Mouse (Mus musculus) spleen, postnatal 4 days (tissue): Measurements from ENCODE around the gene Pm20d2.

Experiments used
- DNase-seq, 2 experiments: peaks; one replicate each; pipeline ENCODE4 v3.0.0; 2022; ENCODE audit warnings: low spot score in 2 of 2

Gene Pm20d2

DNA sequence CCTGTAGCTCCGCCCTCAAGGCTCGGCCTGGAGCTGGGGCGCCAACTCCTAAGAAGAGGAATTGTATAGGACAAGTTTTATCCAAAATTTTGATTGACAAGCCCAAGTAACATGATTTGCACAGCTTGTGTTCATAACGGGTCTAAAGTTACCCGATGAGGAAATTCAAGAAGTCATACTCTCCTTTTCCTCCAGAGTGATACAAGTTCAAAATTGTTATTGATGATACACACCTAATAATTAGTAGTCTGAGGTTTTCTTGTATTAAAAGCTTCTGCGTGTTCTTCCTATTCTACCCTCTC, at the start of gene Pm20d2:
Pm20d2 (minus strand) TSS at position 3 of the 302 bp plus-strand sequence.
- no peak for DNase-seq

DNA sequence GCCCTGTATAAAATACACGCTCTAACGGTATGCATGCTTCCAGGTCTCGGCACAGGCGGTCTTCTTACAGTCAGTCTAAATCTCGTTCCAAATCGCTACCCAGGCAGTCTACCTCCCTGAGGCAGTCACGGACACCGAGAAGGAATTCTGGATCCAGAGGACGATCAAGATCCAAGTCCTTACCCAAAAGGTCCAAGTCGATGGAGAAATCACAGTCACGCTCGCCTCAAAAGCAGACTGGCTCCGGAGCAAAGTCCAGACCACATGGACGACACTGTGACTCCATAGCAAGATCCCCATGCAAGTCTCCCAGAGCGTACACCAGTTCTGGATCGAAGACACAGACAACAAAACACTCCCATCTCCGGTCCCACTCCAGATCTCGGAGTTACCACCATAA, 41.3 kb upstream of the Pm20d2 start:
- no peak for DNase-seq

DNA sequence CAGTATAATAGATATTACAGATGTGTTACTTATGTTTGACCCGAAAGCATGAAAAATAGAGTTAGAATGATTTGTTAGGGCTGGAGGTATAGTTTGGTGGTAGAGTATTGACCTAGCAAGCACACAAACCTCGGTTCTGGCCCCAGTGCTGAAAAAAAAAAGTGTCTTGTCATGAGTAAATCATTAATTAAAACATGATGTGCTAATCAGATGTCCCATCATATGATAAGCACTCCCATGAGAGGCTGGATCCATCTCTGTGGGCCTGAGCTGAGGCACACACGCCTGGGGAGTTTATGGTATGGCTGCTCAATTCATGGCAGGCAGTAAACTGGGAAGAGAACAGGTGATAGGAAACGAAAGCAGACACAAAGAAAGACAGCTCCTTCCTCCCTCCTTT, 40.1 kb upstream of the Pm20d2 start:
- no peak for DNase-seq

DNA sequence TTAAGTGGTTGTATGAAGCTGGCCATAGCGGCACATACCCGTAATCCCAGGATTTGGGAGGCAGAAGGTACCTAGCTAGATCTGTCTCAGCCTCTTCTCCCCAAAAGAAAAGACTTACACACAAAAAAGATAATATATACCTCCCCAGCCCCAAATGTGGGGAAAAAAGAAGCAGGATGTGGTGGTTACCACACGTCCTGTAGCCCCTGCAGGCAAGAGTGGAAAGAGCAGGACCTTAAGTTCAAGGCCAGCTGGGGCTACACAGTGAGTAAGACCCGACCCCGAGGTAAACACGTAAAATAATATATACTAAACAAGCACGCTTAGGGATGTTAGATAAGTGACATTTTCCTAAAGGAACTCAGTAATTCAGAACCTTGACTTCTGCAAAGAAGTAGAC, 37.6 kb upstream of the Pm20d2 start:
- DNase-seq, result no peak

DNA sequence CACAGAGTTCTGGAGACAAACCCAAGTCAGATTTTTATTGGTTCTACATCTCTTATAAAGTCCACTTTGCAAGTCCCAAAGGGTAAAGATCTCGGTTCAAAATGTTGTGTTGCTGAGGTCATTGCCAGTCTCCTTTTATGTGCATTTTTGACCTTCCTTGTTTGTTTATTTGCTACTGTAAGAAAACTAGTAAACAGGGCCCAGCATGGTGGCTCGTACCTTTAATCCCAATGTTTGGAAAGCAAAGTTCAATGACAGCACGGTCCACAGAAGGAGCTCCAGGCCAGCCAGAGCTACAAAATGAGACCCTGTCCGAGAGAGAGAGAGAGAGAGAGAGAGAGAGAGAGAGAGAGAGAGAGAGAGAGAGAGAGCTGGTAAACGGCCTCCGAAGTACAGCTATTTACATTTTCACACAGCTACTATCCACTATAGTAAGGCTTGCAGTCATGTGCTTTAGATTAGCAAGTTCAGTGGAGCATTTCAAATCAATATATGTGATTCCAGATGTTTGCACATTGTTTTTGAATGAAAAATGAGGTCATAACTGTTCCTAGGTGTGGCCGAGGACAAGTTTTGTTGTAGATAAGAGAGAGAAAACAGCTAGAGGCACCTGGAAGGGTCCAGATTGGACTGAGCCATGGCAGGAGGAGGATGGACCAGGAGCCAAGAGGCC, 34.6 kb upstream of the Pm20d2 start:
- no peak for DNase-seq

DNA sequence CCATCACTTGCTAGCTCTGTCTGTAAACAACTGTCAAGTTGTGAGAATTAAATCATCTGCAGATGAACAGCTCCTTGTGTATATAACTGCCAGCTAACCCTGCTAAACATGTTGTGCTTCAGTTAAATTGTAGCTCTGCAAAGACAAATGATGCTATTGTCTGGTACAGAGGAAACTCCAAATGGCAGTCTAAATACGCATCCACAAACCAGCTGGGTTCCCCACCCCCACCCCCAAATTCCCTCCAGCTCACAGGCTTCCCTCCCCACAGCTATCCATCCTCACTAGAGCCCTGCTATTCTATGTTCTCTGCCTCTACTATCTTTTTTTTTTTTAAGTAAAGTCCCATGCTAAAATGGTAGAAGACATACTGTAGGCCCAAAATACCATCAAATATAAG, 32.3 kb upstream of the Pm20d2 start:
- DNase-seq, result no peak

DNA sequence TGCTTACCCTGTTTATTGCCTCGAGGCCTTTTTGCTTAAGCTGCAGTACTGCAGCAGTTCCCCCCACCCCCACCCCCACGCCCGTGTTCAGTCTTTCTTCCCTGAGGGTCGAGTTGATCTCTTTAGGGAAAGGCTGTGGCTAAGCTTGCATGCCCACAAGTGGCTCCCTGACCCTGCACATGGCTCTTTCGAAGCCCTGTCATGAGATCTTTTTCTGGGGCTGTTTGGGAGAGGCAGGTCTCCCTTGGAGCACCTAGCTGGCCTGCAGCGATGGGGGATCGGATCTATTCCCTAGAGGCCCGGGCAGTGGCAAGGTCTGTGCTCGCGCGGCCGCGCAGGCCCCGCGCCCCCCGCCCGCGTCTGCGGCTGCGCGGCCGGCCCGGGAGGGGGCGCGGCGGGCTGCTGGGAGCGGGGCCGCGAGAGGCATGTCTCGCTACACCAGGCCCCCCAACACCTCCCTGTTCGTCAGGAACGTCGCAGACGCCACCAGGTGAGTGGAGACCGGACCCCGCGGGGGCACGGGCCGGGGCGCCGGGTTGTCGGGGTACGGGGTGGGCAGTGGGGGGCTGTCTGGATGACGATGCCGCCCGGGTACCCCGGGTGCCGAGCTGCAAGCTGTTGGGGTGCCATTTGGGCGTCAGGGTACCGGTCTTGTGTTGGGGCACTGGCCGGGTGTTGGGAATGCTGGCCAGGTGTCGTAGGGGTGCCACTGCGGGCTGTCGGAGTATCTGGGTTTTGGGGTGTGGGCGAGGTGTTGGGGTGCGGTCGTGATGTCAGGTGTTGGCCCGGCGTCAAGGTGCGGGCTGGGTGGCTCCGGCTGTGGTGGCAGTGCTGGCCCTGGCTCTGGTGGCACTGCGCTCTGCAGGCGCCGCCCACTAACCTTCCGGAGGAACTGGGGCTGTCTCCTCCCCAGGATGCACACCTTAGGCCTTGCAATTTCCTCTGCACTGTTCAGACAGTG, 19.6 kb upstream of the Pm20d2 start, which contains the start of gene Srsf12:
Srsf12 (plus strand) TSS at position 111 of the 961 bp plus-strand sequence.
- DNase-seq, result peak; percentile 18 to 63

DNA sequence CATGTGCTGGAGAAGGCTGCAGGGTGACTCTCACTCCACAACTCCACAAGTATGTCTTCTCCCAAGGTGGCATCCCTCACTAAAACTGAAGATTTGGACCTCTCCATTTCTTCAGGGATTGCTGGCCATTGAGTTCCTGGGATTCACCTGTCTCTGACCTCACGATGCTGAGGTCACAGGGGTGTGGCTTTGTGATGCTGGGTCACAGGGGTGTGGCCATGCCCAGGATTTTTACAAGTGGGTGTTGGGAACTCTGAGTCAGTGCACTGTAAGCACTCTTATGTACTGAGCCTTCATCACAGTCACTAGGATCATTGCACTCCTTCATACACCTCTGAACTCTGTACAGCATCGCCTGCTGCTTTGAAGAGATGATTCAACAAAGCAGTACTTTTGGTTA, 18.0 kb upstream of the Pm20d2 start:
- no peak for DNase-seq

DNA sequence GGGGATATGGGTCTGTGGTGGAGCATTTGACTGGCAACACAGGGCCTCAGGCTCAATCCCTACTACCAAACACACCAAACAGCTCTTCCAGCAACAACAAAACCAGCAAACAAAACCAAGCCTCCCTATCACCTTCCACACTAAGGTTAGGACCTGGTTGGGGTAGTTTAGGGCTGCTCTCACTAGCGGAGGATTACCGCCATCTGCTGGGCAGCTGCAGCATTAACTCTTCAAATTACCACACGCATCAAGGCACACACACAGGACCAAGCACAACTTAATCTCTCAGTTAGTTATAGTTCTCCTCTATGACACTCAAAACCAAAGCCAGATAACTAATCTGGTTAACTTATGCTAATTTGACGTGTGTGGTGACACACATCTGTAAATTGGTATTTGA, 15.1 kb upstream of the Pm20d2 start:
- peak; percentile 36 to 74 for DNase-seq

DNA sequence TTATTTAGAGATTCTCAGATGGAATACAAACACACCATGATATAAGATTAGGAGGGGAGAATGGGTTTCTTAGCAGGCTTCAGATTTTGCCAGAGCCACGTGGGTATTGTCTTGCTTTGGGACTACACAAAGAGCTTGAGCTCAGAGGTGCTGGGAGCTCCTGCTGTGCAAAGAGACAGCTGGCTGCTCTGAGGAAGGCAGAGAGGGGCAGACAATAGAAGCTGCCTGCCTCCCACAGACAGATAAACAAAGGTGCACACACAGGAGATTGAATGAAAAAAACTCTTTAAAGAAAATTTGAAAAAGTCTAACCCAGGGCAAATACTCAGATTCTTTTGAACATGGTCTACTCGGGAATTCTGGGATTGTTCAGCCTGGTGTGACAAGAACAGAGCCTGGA, 8.6 kb upstream of the Pm20d2 start:
- DNase-seq, result no peak

DNA sequence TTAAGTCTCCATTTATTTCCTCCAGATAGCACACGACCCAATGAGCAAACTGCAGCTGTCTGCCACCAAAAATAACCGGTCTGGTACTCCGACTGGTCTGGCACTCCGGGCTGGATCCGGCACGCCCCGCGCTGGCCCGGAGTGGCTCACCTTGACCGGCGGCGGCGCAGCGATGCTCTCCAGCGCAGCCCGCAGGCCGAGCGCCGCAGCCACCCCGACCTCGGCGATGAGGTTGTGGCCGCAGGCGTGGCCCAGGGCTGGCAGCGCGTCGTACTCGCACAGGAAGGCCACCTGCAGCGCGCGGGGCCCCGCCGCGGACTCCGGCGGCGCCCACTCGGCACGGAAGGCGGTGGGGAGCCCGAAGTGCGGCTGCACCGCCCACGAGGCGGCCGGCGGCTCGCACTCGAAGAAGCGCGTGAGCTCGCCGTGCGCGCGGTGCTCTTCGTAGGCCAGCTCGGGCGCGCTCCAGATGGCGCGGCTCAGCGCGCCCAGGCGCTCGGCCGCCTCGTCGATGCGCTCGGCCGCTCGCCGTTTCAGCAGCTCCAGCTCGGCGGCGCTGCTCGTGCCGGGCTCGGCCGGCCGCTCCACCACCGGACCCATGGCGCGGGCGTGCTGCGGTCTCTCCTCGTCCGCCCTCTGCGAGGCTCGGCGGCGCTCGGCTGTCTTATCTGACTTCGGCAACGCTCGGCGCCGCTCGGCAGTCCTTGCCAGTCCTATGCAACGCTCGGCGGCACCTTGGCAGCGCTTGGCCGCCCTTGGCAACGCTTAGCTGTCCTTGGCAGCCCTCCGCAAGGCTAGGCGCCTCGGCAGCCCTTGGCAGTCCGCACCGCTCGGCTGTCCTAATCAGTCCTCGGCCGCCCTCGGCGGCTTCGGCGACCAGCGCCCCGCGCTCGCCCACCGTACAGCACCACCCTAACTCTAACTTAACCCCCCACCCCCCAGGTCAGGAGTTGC, 479 bp downstream of the Pm20d2 start:
- DNase-seq, result peak; percentile 57 to 80

DNA sequence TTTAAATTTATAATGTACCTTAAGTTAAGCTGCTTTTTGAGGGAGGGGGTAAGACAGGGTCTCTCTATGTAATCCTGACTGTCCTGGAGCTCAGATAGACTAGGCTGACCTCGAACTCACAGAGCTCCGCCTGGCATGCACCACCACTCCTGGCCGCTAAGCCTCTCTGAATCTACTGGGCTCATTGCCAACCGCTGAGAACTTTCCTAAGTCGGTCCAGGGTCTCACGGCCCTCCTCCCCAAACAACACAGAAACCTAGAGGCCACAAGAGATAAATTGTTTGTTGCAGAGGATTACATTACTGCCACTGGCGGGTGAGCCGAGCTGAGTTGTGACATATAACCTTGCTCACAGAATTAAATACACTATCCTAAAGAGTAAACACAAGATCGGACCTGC, 1.4 kb downstream of the Pm20d2 start:
- peak in 1 of 2 experiments; percentile 20 for DNase-seq

DNA sequence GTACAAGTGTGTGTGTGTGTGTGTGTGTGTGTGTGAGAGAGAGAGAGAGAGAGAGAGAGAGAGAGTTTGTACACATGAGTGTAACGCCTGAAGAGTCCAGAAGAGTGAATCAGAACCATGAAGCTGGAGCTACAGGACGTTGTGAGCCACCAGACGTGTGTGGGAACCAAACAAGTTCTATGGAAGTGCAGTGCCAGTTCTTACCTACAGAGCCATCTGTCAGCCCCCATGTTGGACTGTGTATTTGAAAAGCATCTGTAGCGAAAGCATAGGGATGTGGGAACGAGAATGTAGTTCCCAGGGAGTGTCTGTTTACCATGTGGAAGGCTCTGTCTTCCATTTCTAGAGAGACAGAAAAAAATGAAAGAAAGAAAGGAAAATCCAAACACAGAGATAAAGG, 6.1 kb downstream of the Pm20d2 start:
- DNase-seq, result no peak

DNA sequence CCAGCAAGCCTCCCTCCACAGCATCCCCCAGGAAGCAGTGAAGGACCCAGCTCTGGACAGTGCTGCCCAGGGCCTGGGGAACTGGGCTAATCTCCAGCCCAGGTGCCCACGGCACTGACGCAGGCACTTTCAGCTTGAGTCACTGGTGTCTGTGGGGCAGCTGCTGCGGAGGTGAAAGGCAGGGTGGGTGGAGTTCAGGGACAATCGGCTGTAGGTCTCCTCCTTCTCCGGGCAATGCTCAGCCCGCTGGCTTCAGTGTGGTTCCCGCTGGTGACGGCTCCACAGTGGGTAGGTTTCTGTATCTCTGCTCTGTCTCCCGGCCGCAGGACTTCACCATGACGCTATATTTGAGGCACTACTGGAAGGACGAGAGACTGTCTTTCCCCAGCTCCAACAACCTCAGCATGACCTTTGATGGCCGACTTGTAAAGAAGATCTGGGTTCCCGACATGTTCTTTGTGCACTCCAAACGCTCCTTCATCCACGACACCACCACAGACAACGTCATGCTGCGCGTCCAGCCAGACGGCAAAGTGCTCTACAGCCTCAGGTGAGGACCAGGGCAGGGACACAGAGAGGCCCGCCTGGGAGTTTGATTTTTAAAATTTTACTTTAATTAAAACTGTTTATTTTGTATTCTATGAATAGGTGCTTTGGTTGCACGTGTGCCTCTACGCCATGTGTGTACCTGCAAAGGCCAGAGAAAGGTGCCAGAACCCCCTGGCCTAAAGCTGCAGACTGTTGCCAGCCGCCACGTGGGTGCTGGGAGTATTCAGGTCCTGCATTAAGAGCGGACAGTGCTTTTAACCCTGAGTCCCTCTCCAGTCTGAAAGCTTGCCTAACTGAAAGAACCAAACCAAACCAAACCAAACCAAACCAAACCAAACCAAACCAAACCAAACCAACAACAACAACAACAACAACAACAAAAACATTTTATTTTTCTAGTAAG, 37.2 kb downstream of the Pm20d2 start:
- no peak for DNase-seq

DNA sequence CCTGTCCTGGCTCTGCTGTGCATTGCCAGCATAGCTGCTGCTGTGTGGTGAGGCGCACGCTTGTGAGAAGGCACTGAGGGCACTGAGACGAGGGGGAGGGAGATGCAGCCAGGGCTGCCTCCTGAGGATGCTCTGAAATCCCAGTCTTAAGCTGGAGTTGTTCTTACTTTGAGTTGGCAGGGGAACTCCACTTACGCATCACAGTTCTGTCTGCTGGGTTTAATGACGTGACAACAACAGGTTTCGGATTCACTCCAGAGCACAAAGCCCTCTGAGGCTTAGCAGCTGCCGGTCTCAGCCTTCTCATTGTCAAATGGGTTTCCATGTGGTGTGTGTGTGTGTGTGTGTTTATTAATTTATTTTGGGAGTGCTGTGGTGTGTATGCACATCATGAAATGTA, 40.4 kb downstream of the Pm20d2 start:
- DNase-seq, result no peak

DNA sequence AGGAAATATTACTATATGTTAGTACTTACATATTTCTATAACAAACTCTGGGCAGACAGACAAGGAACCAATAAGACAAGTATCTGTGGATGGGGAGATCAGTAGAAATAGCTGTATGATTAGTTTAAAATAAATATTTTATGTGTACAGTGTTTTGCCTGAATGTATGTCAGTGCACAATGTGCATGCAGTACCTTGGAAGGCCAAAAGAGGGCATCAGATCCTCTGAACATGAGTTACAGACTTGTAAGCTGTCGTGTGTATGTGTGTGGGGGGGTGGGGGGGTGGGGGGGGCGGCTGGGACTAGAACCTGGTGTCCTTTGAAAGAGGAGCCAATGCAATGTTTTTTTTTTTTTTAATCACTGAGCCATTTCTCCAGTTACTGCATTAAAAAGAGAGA, 41.7 kb downstream of the Pm20d2 start:
- peak in 1 of 2 experiments; percentile 24 for DNase-seq

DNA sequence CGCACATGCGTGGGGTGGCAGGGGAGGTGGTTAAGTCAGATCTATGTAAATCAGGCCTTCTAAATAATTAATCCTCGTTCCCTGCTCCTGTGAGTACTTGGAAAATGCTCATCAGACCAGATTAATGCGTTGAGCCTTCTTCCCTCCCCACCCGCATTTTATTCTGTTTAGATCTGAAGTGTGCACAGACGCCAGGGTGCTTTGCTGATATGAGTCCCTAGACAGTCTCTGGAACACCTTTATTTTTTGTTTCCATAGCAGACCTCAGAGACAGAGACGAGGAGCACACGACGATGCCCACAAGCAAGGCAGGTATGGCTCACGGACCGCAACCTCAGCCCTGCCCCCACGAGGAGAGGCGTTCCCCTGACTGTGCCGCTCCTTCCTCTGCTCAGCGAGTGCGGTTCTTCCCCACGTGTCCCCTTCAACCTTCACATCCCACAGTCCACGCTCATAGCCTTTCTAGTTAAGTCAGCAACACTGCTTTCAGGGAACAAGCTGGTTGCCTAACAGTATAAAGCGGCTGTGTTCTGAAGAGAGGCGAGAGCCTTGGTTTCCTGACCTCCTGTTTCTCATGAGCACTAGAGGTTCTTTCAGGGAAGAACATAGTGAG, 42.8 kb downstream of the Pm20d2 start:
- no peak for DNase-seq

DNA sequence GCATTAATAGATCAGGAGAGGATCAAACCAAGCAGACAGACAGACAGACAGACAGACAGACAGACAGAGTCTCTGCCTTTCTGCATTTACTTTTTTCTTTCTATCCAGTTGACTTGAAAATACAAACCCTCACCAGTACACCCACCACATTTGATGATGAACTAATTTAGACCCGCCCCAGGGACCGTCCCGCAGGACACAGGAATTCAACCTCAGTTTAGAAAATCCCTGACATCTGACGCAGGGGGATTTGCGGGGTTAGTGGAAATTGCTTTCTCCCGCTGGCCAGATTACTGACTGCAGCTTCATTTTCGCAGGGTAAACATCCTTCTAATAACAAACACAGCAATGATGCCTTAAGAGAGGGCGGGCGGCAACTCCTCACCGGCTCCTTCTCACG, 57.3 kb downstream of the Pm20d2 start, which contains the start of gene Gabrr1:
Gabrr1 (plus strand) TSS at position 301 of the 400 bp plus-strand sequence.
- DNase-seq, result no peak

DNA sequence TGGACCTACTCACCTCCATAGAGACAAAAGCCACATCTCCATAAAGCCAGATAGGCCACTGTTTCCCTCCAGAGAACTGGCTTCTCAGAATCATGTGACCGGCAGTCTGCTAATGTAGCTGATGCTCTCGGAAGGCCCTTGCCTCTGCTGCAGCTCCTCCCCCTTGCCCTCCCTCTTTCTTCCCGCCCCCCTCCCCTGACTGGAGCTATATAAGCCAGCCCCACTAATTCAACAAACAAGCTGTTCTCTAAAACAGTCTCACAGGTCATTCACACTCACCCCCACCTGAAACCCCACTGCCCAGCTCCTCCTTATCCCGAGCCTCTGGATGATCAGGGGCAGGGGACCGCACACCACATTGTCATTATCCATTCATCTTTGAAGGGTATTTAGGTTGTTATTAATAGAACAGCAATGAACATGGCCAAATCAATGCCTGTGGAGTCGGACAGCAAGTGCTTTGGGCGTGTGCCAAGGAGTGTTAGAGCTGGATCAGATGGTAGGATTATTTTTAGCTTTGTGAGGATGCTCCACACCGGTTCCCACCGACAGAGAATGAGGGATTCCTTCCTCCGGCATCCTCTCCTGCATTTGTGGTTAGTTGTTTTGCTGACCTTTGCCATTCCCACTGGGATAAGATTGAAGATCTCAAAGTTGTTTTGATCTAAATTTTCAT, 64.0 kb downstream of the Pm20d2 start:
- no peak for DNase-seq

DNA sequence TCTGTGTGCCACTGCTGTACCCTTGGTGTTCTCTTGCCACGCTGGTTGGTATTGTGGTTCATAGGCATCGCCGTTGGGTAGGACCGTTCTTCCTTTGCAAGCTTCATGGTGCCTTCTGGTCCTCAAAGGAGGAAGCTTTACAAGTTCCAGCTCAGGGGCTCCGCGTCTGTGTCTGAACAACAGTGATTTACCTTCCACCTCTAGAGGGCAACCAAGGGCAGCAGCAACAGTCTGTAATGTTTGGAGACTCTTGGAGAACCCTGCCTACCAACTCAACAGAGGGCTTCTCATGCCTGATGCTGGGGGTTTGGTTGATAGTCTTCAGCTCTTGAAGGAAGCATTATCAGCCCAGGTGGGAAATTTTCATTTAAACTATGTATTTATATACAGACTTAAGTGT, 65.0 kb downstream of the Pm20d2 start:
- DNase-seq, result peak in 1 of 2 experiments; percentile 25
